Mouse (Mus musculus) MEL (cell line): Measurements from ENCODE around the gene Tlr3.

ENCODE experiments used
- MAX ChIP-seq: IDR thresholded peaks from 2 replicates; pipeline ENCODE4 v1.6.1; 2011; ENCODE audit warnings: low read length, improper control_type of control experiment
- POLR2A ChIP-seq, 2 experiments: IDR thresholded peaks; 2 replicates each; pipeline ENCODE4 v1.6.1; 2011 to 2012; ENCODE audit warnings: low read length in 2 of 2, mild to moderate bottlenecking in 2 of 2, control low read depth in 1 of 2, improper control_type of control experiment in 1 of 2, low read depth in 1 of 2, moderate library complexity in 1 of 2; ENCODE audit not compliant: control insufficient read depth in 1 of 2, insufficient read depth in 1 of 2, poor library complexity in 1 of 2

GRCm38 (mm10) chr8:45448842-45449241 lies 38.0 kb upstream of the Tlr3 start:
- no peak for TF ChIP-seq MAX
- TF ChIP-seq POLR2A (IDR thresholded peaks at IDR 0.05; ENCODE audit: control insufficient read depth in 1 of 2, insufficient read depth in 1 of 2, low read depth in 1 of 2, low read length in 2 of 2, poor library complexity in 1 of 2): no peak
